Mouse (Mus musculus) bone marrow macrophage, adult 2 months (primary cell): ENCODE measurements around the gene Tiam1.

Experiments
- CTCF ChIP-seq: IDR thresholded peaks from 2 replicates; pipeline ENCODE4 v1.5.1; 2012; ENCODE audit warnings: low read depth, mild to moderate bottlenecking, low read length, moderate library complexity
- POLR2A ChIP-seq: IDR thresholded peaks from 2 replicates; pipeline ENCODE4 v1.6.1; 2012; ENCODE audit warnings: mild to moderate bottlenecking, low read depth, low read length, borderline replicate concordance

- TF ChIP-seq POLR2A (no peak), CTCF (no peak)
Observed at GRCm38 (mm10) chr16:89872011-89872942, 271.3 kb downstream of the Tiam1 start.
